Mouse (Mus musculus): Measurements from ENCODE around the gene 5031439G07Rik. TPM values are rescaled to one million over a fixed set of nuclear protein-coding genes. Genes with fewer than 3 reads are reported as not detected.

The 5031439G07Rik gene
- polyA plus RNA-seq, 1 experiment from 2014 or later: 7.1 TPM

- Histone ChIP-seq H3K4me1 (ENCODE audit: insufficient read depth, low read length) (peaks cover 11% of the 10 kb centered on the region), H3K4me2 (replicated peaks; ENCODE audit: low read depth, low read length) (no peak overlapping the region), H3K4me3 (ENCODE audit: low read length) (no peak overlapping the region), H3K27me3 (ENCODE audit: insufficient read depth, low read length) (no peaks in the 10 kb centered on the region), H3K27ac (ENCODE audit: low read length) (no peak overlapping the region), H3K9me3 (ENCODE audit: low read length) (no peaks in the 10 kb centered on the region), H3K9ac (replicated peaks; ENCODE audit: low read length) (no peak overlapping the region), H3K36me3 (ENCODE audit: insufficient read depth, low read length) (no peaks in the 10 kb centered on the region)
- 63% methylated on average over 3 of the region's 3 CpGs for WGBS
- no peak for ATAC-seq (ENCODE audit: low FRiP score, low TSS enrichment)
These were observed 5.5 kb downstream of the 5031439G07Rik start for GRCm38 (mm10) chr15:84982888-84983287.

- no peaks in the 10 kb centered on the region for H3K9me3 ChIP-seq (ENCODE audit: low read length)
- H3K36me3 ChIP-seq (ENCODE audit: insufficient read depth, low read length): no peaks in the 10 kb centered on the region
- WGBS: 76% methylated on average over 9 of the region's 9 CpGs
- no peak for ATAC-seq (ENCODE audit: low FRiP score, low TSS enrichment)
- H3K4me2 ChIP-seq (replicated peaks; ENCODE audit: low read depth, low read length): no peak overlapping the region
- no peaks in the 10 kb centered on the region for H3K27me3 ChIP-seq (ENCODE audit: insufficient read depth, low read length)
- H3K27ac ChIP-seq (ENCODE audit: low read length): no peak overlapping the region
- H3K4me3 ChIP-seq (ENCODE audit: low read length): no peak overlapping the region
- no peak overlapping the region for H3K9ac ChIP-seq (replicated peaks; ENCODE audit: low read length)
- peaks cover 7% of the 10 kb centered on the region for H3K4me1 ChIP-seq (ENCODE audit: insufficient read depth, low read length)
These were observed 6.6 kb downstream of the 5031439G07Rik start for GRCm38 (mm10) chr15:84981609-84982313.

- Histone ChIP-seq H3K4me3 (ENCODE audit: low read length) (no peak overlapping the region), H3K4me1 (ENCODE audit: insufficient read depth, low read length) (no peaks in the 10 kb centered on the region), H3K27ac (ENCODE audit: low read length) (no peak overlapping the region), H3K9ac (replicated peaks; ENCODE audit: low read length) (no peak overlapping the region), H3K9me3 (ENCODE audit: low read length) (no peaks in the 10 kb centered on the region), H3K36me3 (ENCODE audit: insufficient read depth, low read length) (no peaks in the 10 kb centered on the region), H3K27me3 (ENCODE audit: insufficient read depth, low read length) (no peaks in the 10 kb centered on the region), H3K4me2 (replicated peaks; ENCODE audit: low read depth, low read length) (no peak overlapping the region)
- ATAC-seq (ENCODE audit: low FRiP score, low TSS enrichment): 0 out of 2 replicates have a peak, but pooled peaks have one; percentile 53
- 32% methylated on average over 4 of the region's 4 CpGs for WGBS
These were observed 12.6 kb downstream of the 5031439G07Rik start for GRCm38 (mm10) chr15:84975729-84976128.

- no peak overlapping the region for H3K4me2 ChIP-seq (replicated peaks; ENCODE audit: low read depth, low read length)
- H3K9ac ChIP-seq (replicated peaks; ENCODE audit: low read length): no peak overlapping the region
- WGBS: 62% methylated on average over 3 of the region's 3 CpGs
- no peaks in the 10 kb centered on the region for H3K36me3 ChIP-seq (ENCODE audit: insufficient read depth, low read length)
- no peak overlapping the region for H3K4me3 ChIP-seq (ENCODE audit: low read length)
- H3K4me1 ChIP-seq (ENCODE audit: insufficient read depth, low read length): no peaks in the 10 kb centered on the region
- H3K9me3 ChIP-seq (ENCODE audit: low read length): no peaks in the 10 kb centered on the region
- H3K27ac ChIP-seq (ENCODE audit: low read length): no peak overlapping the region
- H3K27me3 ChIP-seq (ENCODE audit: insufficient read depth, low read length): no peaks in the 10 kb centered on the region
- ATAC-seq (ENCODE audit: low FRiP score, low TSS enrichment): no peak
These were observed 14.8 kb downstream of the 5031439G07Rik start for GRCm38 (mm10) chr15:84973544-84973871.

GRCm38 (mm10) chr15:84972860-84973543 lies 15.3 kb downstream of the 5031439G07Rik start:
- H3K9me3 ChIP-seq (ENCODE audit: low read length): no peaks in the 10 kb centered on the region
- 74% methylated on average over 8 of the region's 8 CpGs for WGBS
- H3K4me3 ChIP-seq (ENCODE audit: low read length): no peak overlapping the region
- no peaks in the 10 kb centered on the region for H3K27me3 ChIP-seq (ENCODE audit: insufficient read depth, low read length)
- no peaks in the 10 kb centered on the region for H3K4me1 ChIP-seq (ENCODE audit: insufficient read depth, low read length)
- no peak overlapping the region for H3K4me2 ChIP-seq (replicated peaks; ENCODE audit: low read depth, low read length)
- H3K9ac ChIP-seq (replicated peaks; ENCODE audit: low read length): no peak overlapping the region
- H3K27ac ChIP-seq (ENCODE audit: low read length): no peak overlapping the region
- no peak for ATAC-seq (ENCODE audit: low FRiP score, low TSS enrichment)
- no peaks in the 10 kb centered on the region for H3K36me3 ChIP-seq (ENCODE audit: insufficient read depth, low read length)

GRCm38 (mm10) chr15:84968534-84968933 lies 19.8 kb downstream of the 5031439G07Rik start:
- no peak for ATAC-seq (ENCODE audit: low FRiP score, low TSS enrichment)
- no peaks in the 10 kb centered on the region for H3K27me3 ChIP-seq (ENCODE audit: insufficient read depth, low read length)
- H3K9ac ChIP-seq (replicated peaks; ENCODE audit: low read length): no peak overlapping the region
- H3K9me3 ChIP-seq (ENCODE audit: low read length): no peaks in the 10 kb centered on the region
- H3K4me1 ChIP-seq (ENCODE audit: insufficient read depth, low read length): no peaks in the 10 kb centered on the region
- H3K4me3 ChIP-seq (ENCODE audit: low read length): no peak overlapping the region
- H3K4me2 ChIP-seq (replicated peaks; ENCODE audit: low read depth, low read length): no peak overlapping the region
- no peak overlapping the region for H3K27ac ChIP-seq (ENCODE audit: low read length)
- WGBS: 94% methylated on average over 4 of the region's 4 CpGs
- H3K36me3 ChIP-seq (ENCODE audit: insufficient read depth, low read length): no peaks in the 10 kb centered on the region

GRCm38 (mm10) chr15:84965575-84966360 lies 22.6 kb downstream of the 5031439G07Rik start:
- Histone ChIP-seq H3K27ac (ENCODE audit: low read length) (no peak overlapping the region), H3K9me3 (ENCODE audit: low read length) (no peaks in the 10 kb centered on the region), H3K36me3 (ENCODE audit: insufficient read depth, low read length) (no peaks in the 10 kb centered on the region), H3K4me2 (replicated peaks; ENCODE audit: low read depth, low read length) (no peak overlapping the region), H3K9ac (replicated peaks; ENCODE audit: low read length) (no peak overlapping the region), H3K4me1 (ENCODE audit: insufficient read depth, low read length) (no peaks in the 10 kb centered on the region), H3K27me3 (ENCODE audit: insufficient read depth, low read length) (no peaks in the 10 kb centered on the region), H3K4me3 (ENCODE audit: low read length) (no peak overlapping the region)
- WGBS: 55% methylated on average over 7 of the region's 7 CpGs
- ATAC-seq (ENCODE audit: low FRiP score, low TSS enrichment): 0 out of 2 replicates have a peak, but pooled peaks have one; percentile 23

GRCm38 (mm10) chr15:84964771-84965170 lies 23.6 kb downstream of the 5031439G07Rik start:
- Histone ChIP-seq H3K36me3 (ENCODE audit: insufficient read depth, low read length) (no peaks in the 10 kb centered on the region), H3K27ac (ENCODE audit: low read length) (no peak overlapping the region), H3K9me3 (ENCODE audit: low read length) (no peaks in the 10 kb centered on the region), H3K4me3 (ENCODE audit: low read length) (no peak overlapping the region), H3K4me2 (replicated peaks; ENCODE audit: low read depth, low read length) (no peak overlapping the region), H3K9ac (replicated peaks; ENCODE audit: low read length) (no peak overlapping the region), H3K4me1 (ENCODE audit: insufficient read depth, low read length) (no peaks in the 10 kb centered on the region), H3K27me3 (ENCODE audit: insufficient read depth, low read length) (no peaks in the 10 kb centered on the region)
- WGBS: 53% methylated on average over 5 of the region's 5 CpGs
- ATAC-seq (ENCODE audit: low FRiP score, low TSS enrichment): no peak

GRCm38 (mm10) chr15:84962518-84962917 lies 25.8 kb downstream of the 5031439G07Rik start:
- Histone ChIP-seq H3K4me2 (replicated peaks; ENCODE audit: low read depth, low read length) (no peak overlapping the region), H3K27me3 (ENCODE audit: insufficient read depth, low read length) (no peaks in the 10 kb centered on the region), H3K9ac (replicated peaks; ENCODE audit: low read length) (no peak overlapping the region), H3K4me1 (ENCODE audit: insufficient read depth, low read length) (no peaks in the 10 kb centered on the region), H3K9me3 (ENCODE audit: low read length) (no peaks in the 10 kb centered on the region), H3K27ac (ENCODE audit: low read length) (no peak overlapping the region), H3K4me3 (ENCODE audit: low read length) (no peak overlapping the region), H3K36me3 (ENCODE audit: insufficient read depth, low read length) (no peaks in the 10 kb centered on the region)
- WGBS: 79% methylated on average over 2 of the region's 2 CpGs
- ATAC-seq (ENCODE audit: low FRiP score, low TSS enrichment): no peak

Data from kidney, embryonic 16.5 days (tissue).